Mouse (Mus musculus) cerebellum, adult 18-20 months (tissue): ENCODE measurements around the gene Ifi211.
A peak's percentile ranks its signal among the peaks of the same experiment; 100 is the strongest.
"Not testable (repeated sequence)": the region's sequence is repeated elsewhere in the genome, so short reads cannot be mapped to it uniquely, and the experiment has no call there.

Experiments
- DNase-seq, 2 experiments: peaks; one replicate each; pipeline ENCODE4 v3.0.0; 2021

Gene Ifi211

DNA sequence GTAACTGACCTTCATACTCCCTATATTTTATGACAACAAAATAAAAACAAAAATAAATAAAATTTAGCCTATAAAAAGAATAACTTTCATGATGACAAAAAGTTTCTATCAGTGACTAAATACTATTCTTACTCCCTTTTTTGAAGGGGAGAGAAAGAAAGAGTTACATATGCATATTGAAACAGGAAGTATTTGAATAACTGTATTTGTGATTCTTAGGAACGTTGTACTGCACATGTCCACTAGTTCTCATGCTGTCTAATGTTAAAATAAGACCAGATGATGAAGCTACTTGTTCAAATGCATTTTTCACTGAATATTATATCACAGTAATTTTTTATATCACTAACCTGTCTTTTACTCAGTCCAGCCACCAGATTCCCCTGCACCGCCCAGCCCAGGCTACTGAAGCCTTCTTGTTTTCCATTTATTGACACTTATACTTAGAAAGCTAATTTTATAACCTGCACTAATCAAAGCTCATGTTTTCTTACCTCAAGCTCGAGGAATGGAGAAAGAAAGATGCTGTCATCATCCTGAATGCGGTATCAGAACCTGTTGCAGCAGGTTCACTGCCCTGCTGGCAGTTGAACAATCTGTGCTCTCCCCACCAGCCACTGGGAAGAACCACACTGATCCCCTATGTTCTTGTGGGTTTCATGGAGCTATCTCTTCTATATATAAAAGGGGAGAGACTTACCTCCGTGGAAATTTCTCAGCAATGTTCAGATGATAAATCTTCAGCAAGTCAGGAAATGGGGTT, 33.4 kb downstream of the Ifi211 start:
- not testable (repeated sequence) for DNase-seq

DNA sequence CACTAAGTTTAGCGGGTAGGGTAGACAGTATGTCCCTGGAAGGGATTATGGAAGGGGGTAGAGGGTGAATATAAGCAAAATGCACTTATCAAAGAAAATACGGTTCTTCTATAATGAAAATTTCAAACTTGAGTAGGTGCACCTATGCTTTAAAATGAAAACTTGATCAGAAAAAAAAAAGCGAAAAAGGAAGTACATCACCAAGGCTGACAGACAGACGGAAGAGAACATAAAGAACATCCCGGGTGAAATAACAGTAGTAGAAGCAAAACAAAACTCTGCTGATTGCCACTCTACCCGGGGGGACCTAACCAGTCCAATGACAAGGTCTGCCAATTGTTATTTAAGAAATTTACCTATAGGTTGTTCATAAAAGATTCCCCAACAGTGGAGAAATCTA, 34.6 kb downstream of the Ifi211 start:
- not testable (repeated sequence) for DNase-seq

DNA sequence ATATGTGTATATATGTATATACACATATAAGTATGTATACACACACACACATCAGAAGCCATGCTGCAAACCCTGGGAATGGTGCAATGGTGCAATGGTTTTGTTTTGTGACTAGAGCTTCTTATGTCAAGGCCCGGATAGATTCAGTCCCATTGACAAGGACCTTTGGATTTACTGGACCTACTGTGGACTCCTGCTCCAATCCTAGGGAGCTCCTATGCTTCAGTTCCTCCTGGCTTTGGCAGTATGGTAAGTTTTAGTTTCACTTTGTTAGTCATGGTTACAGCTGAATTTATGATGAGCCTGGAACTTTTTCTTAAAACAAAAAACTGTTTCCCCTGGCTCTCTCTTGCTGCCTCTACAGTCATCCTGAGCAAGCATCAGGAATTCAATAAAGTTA, 35.7 kb downstream of the Ifi211 start:
- not testable (repeated sequence) for DNase-seq

DNA sequence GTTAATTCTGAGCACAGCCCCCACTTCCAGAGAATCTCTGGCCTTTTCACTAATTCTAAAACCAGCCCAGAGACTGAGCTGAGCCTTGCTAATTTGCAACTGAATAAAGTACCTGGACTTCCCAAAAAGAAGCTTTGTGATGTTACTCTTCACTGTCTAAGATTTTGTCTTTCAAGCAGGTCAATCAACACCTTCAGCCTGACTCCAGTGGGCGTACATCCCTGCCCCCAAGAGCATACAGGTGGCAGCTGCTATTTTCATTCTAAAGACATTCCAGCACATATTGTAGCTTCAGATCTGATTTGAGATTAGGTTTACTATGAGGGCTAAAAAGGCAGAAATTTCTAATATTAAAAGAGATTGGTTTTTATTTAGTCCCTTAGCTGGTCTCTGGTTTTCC, 44.3 kb downstream of the Ifi211 start:
- DNase-seq, result not testable (repeated sequence)

DNA sequence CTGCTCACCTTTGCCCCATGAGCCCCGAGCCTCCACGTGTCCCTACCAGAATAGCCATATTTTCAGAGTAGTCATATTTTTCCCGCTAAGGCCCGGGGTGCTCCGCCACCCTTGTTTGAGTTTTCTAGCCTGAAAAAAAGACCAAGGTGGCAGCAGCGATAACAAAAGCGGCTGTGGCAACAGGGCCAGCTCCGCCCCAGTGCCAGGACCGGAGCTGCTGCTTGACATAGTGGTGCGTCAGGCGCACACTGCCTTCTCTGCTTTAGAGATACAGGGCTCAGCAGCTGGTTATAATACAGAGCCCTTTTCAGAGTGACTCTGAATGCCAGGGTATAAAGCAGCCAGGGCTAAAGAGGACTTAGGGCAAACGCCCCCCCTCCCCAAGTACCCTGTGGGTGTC, 46.3 kb downstream of the Ifi211 start:
- no peak for DNase-seq

DNA sequence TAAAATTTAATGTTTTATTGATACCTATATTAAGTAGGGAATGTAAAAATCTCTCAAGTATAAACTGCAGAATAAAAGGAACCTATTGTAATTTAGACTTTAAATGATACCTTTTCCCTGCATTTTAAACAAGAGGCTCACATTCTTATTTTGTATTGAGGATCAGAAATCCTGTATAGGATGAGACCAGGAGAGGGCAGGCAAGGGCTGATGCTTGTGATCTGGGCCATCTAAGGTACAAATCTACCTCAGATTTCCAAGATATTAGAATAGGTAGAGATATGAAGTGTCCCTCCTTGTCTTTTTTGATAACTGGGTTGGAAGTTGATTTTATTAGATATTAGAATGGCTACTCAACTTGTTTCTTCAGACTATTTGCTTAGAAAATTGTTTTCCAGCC, 59.1 kb downstream of the Ifi211 start:
- DNase-seq, result peak; percentile 3 to 4

DNA sequence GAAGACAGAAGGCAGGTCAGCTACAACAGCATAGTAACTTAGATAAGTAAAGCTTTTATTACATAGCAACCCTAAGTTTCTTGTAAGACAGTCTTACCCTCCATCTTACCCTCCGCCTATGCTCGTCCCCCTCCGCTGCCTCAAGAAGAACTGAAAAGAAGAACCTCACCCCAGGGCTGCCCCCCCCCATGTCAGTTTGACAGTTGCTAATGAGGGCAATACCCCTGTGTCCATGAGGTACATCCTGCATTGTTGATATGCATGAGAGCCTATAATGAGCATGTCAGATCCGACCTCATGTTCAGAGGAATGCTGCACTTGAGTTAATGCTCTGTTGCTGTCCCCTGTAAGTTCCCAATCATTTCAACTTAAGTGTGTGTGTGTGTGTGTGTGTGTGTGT, 60.0 kb downstream of the Ifi211 start:
- not testable (repeated sequence) for DNase-seq
